Mouse (Mus musculus): ENCODE measurements around the gene Kremen2.

GRCm38 (mm10) chr17:23791079-23791357 is 45.4 kb upstream of the Kremen2 start:
- TF ChIP-seq CTCF (IDR thresholded peaks at IDR 0.05; ENCODE audit: borderline replicate concordance, insufficient read depth, low read length) (no peak), POLR2A (IDR thresholded peaks at IDR 0.05; ENCODE audit: low read depth, low read length) (no peak)

Measured in embryonic fibroblast, embryonic 13.5 days (primary cell).